Mouse (Mus musculus) lung, postnatal 0 days (tissue): ENCODE results near the gene Limk1. TPM values are rescaled to one million over a fixed set of nuclear protein-coding genes. Genes with fewer than 3 reads are reported as not detected.

Experiments
- ATAC-seq: fragments of 200-750 bp; cut with Nextera tagmentation; 2 replicates; pipeline ENCODE4 v1.8.0; 2017; ENCODE audit warnings: moderate library complexity
- DNase-seq: peaks from one replicate; pipeline ENCODE4 v3.0.0-alpha.2; 2016; ENCODE audit warnings: low spot score
- H3K27ac ChIP-seq: fragments of 300-500 bp; sonication (generic); 2 replicates; pipeline ENCODE4 v1.5.1; 2014; ENCODE audit warnings: antibody characterized with exemption, mild to moderate bottlenecking, low read length, mixed read lengths
- H3K27me3 ChIP-seq: fragments of 300-500 bp; sonication (generic); replicated peaks from 2 replicates; pipeline ENCODE4 v1.6.1; 2014; ENCODE audit warnings: low read length, mixed read lengths; ENCODE audit not compliant: insufficient read depth
- H3K36me3 ChIP-seq: fragments of 300-500 bp; sonication (generic); 2 replicates; pipeline ENCODE4 v1.6.1; 2014; ENCODE audit warnings: low read length, mixed read lengths; ENCODE audit not compliant: insufficient read depth
- H3K4me1 ChIP-seq: fragments of 300-500 bp; sonication (generic); 2 replicates; pipeline ENCODE4 v1.6.1; 2014; ENCODE audit warnings: antibody characterized with exemption, low read depth, low read length, mixed read lengths; ENCODE audit not compliant: insufficient read depth
- H3K4me2 ChIP-seq: fragments of 300-500 bp; sonication (generic); replicated peaks from 2 replicates; pipeline ENCODE4 v1.6.1; 2014; ENCODE audit warnings: low read depth, mild to moderate bottlenecking, low read length, moderate library complexity, mixed read lengths
- H3K4me3 ChIP-seq: fragments of 300-500 bp; sonication (generic); 2 replicates; pipeline ENCODE4 v1.5.1; 2014; ENCODE audit warnings: low read depth, low read length
- H3K9ac ChIP-seq: fragments of 300-500 bp; sonication (generic); replicated peaks from 2 replicates; pipeline ENCODE4 v1.6.1; 2014; ENCODE audit warnings: low read depth, mild to moderate bottlenecking
- H3K9me3 ChIP-seq: fragments of 300-500 bp; sonication (generic); 2 replicates; pipeline ENCODE4 v1.6.1; 2016; ENCODE audit warnings: low read length, mixed read lengths
- CTCF ChIP-seq: IDR thresholded peaks from 2 replicates; pipeline ENCODE4 v1.5.1; 2016; ENCODE audit warnings: antibody characterized with exemption, mild to moderate bottlenecking
- EP300 ChIP-seq: IDR thresholded peaks from 2 replicates; pipeline ENCODE4 v1.6.1; 2016; ENCODE audit warnings: antibody characterized with exemption, mild to moderate bottlenecking, control low read depth
- WGBS: fragments of 180-500 bp; shearing (Covaris S2); extraction: QIAGEN DNeasy Blood & Tissue Kit; methylation state at CpG from one replicate; pipeline ENCODE4 v1.1.7; 2014; 5-methylcytosine and 5-hydroxymethylcytosine counted together
- polyA plus RNA-seq: library from polyadenylated mRNA; unstranded; fragments of >200 nt; fragmentation: Nextera tagmentation; extraction: Ambion mirVana; gene quantifications from 2 replicates; pipeline ENCODE4 v1.2.1, GENCODE M21; 2015

The Limk1 gene
- polyA plus RNA-seq, 1 experiment from 2014 or later, result 10.2 TPM

- H3K9ac ChIP-seq, result no peak overlapping the region
- no peak for DNase-seq
- H3K27ac ChIP-seq, result no peak overlapping the region
- WGBS, result 66% methylated on average over 8 of the region's 8 CpGs
- TF ChIP-seq CTCF, result no peak
- 0 out of 2 replicates have a peak, but pooled peaks cover 13% of the 10 kb centered on the region for H3K36me3 ChIP-seq
- no peak overlapping the region for H3K4me2 ChIP-seq
- no peaks in the 10 kb centered on the region for H3K4me1 ChIP-seq
- H3K4me3 ChIP-seq, result no peak overlapping the region
- no peak for ATAC-seq
- no peaks in the 10 kb centered on the region for H3K9me3 ChIP-seq
- no peaks in the 10 kb centered on the region for H3K27me3 ChIP-seq
Measured at GRCm38 (mm10) chr5:134727001-134727639, 38.7 kb upstream of the Limk1 start.

DNA sequence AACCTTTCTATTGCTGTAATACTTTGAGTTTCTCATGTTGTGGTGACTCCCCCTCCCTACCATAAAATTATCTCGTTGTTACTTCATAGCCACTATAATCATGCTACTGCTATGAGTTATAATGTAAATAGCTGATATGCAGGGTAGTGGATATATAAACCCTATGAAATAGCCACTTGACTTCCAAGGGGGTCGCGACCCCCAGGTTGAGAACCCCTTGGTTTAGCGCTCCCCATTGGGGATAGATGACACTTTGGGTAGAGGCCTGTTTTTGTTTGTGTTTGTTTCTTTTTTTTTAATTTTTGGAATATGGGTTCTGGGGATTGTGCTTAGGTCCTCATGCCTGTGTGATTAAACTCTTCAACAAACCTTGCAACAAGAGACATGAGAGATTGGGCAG, 36.9 kb upstream of the Limk1 start:
- no peak overlapping the region for H3K27ac ChIP-seq
- H3K36me3 ChIP-seq, result 0 out of 2 replicates have a peak, but pooled peaks cover 7% of the 10 kb centered on the region
- 58% methylated on average over 4 of the region's 4 CpGs for WGBS
- H3K9ac ChIP-seq, result no peak overlapping the region
- no peak overlapping the region for H3K4me2 ChIP-seq
- DNase-seq (no peak), ATAC-seq (no peak)
- H3K4me1 ChIP-seq, result no peaks in the 10 kb centered on the region
- H3K4me3 ChIP-seq, result no peak overlapping the region
- H3K27me3 ChIP-seq, result no peaks in the 10 kb centered on the region
- no peak for TF ChIP-seq CTCF
- no peak for TF ChIP-seq EP300
- H3K9me3 ChIP-seq, result no peaks in the 10 kb centered on the region

DNA sequence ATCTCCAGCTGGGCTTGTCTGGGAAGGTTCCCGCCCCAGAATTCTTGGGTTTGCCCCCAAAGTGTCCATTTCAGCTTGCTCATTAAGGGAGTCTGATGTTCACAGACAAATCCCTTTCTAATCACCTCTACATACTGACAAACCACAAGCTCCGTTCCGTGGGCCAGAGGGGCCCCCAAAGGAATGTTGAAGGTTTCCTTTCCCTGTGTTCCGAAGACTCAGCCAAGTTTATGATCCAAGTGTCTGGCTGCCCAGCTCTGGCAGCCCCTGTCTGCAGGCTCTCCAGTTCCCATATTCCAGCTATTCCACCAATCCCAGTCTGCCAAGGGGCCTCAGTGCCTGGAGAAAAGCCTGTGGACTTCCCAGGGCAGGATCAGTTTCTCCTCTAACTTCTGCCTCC, 31.7 kb upstream of the Limk1 start:
- no peak overlapping the region for H3K27ac ChIP-seq
- no peaks in the 10 kb centered on the region for H3K27me3 ChIP-seq
- no peaks in the 10 kb centered on the region for H3K9me3 ChIP-seq
- 39% methylated on average over 4 of the region's 4 CpGs for WGBS
- no peaks in the 10 kb centered on the region for H3K4me1 ChIP-seq
- TF ChIP-seq CTCF, result no peak
- TF ChIP-seq EP300, result no peak
- H3K9ac ChIP-seq, result no peak overlapping the region
- H3K4me3 ChIP-seq, result no peak overlapping the region
- ATAC-seq (no peak), DNase-seq (no peak)
- H3K4me2 ChIP-seq, result no peak overlapping the region
- H3K36me3 ChIP-seq, result peaks cover 15% of the 10 kb centered on the region; the same call in 1 of the 2 replicates

DNA sequence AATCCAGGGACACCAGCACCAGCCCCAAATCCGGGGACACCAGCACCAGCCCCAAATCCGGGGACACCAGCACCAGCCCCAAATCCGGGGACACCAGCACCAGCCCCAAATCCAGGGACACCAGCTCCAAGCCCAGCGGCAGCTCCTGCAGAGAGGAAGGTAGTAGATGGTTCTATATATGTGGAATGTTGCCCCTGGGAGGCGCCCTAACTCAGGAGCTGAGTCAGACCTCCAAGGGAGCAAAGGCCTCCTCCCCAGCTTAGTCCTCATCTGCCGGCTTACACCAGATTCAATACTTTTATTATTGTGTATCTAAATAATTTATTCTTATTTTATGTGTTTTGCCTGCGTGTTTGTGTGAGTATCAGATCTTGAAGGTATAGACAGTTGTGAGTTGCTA, 22.7 kb upstream of the Limk1 start:
- DNase-seq, result no peak
- H3K27me3 ChIP-seq, result no peaks in the 10 kb centered on the region
- no peaks in the 10 kb centered on the region for H3K9me3 ChIP-seq
- H3K4me1 ChIP-seq, result no peaks in the 10 kb centered on the region
- 66% methylated on average over 7 of the region's 7 CpGs for WGBS
- no peak for ATAC-seq
- no peak overlapping the region for H3K4me3 ChIP-seq
- TF ChIP-seq CTCF, result peak; percentile 23
- TF ChIP-seq EP300, result no peak
- no peak overlapping the region for H3K9ac ChIP-seq
- peaks cover 11% of the 10 kb centered on the region for H3K36me3 ChIP-seq
- no peak overlapping the region for H3K4me2 ChIP-seq
- H3K27ac ChIP-seq, result no peak overlapping the region

DNA sequence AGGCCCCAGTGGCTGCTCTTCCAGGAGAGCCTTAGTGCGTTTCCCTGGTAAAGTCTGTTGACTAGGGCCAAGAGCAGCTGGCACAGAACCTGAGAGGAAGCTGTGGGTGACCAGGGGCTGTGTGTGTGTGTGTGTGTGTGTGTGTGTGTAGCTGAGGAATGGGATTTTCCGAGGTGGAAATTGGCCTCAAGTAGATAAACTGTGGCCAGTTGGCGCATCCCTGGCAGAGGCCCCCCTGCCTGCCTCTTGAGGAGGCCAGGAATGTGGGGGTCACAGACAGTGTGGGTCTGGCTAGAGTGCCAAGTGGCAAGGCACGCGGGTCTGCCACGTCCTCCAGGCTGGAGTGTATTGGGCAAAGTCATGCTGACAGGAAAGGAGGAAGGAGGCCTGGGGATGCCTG, 20.9 kb upstream of the Limk1 start:
- Histone ChIP-seq H3K9me3 (no peaks in the 10 kb centered on the region), H3K36me3 (peaks cover 8% of the 10 kb centered on the region), H3K27me3 (no peaks in the 10 kb centered on the region), H3K27ac (no peak overlapping the region), H3K4me3 (no peak overlapping the region), H3K4me2 (no peak overlapping the region), H3K4me1 (no peaks in the 10 kb centered on the region), H3K9ac (no peak overlapping the region)
- WGBS, result 22% methylated on average over 6 of the region's 6 CpGs
- DNase-seq (no peak), ATAC-seq (peak; percentile 30)
- no peak for TF ChIP-seq CTCF
- no peak for TF ChIP-seq EP300

GRCm38 (mm10) chr5:134704157-134704556, 15.8 kb upstream of the Limk1 start:
- H3K36me3 ChIP-seq, result no peaks in the 10 kb centered on the region
- H3K9me3 ChIP-seq, result no peaks in the 10 kb centered on the region
- peak; percentile 94 for TF ChIP-seq CTCF
- no peak for TF ChIP-seq EP300
- H3K4me1 ChIP-seq, result no peaks in the 10 kb centered on the region
- H3K4me2 ChIP-seq, result no peak overlapping the region
- no peak overlapping the region for H3K27ac ChIP-seq
- peak; percentile 76 for DNase-seq
- H3K4me3 ChIP-seq, result no peak overlapping the region
- H3K9ac ChIP-seq, result no peak overlapping the region
- no peaks in the 10 kb centered on the region for H3K27me3 ChIP-seq
- ATAC-seq, result peak; percentile 25; the same call in 1 of the 2 replicates

- H3K27me3 ChIP-seq, result no peaks in the 10 kb centered on the region
- no peak overlapping the region for H3K27ac ChIP-seq
- peak; percentile 7; the same call in 1 of the 2 replicates for ATAC-seq
- H3K9me3 ChIP-seq, result no peaks in the 10 kb centered on the region
- WGBS, result 41% methylated on average over 2 of the region's 2 CpGs
- TF ChIP-seq CTCF, result no peak
- no peak for TF ChIP-seq EP300
- no peak overlapping the region for H3K4me3 ChIP-seq
- no peak overlapping the region for H3K4me2 ChIP-seq
- no peaks in the 10 kb centered on the region for H3K4me1 ChIP-seq
- H3K9ac ChIP-seq, result no peak overlapping the region
- no peak for DNase-seq
- no peaks in the 10 kb centered on the region for H3K36me3 ChIP-seq
Measured at GRCm38 (mm10) chr5:134695539-134695938, 7.1 kb upstream of the Limk1 start.
